Mouse (Mus musculus): ENCODE results near the gene Mboat1. TPM values are rescaled to one million over a fixed set of nuclear protein-coding genes. Genes with fewer than 3 reads are reported as not detected.

Gene Mboat1
- polyA plus RNA-seq, 1 experiment from 2014 or later = 7.4 TPM

GRCm38 (mm10) chr13:30264303-30264702 lies 128.0 kb downstream of the Mboat1 start:
- no peak overlapping the region for H3K4me3 ChIP-seq (ENCODE audit: low read depth, low read length)
- no peak for DNase-seq (ENCODE audit: low spot score)
- 73% methylated on average over 12 of the region's 12 CpGs for WGBS
- no peak overlapping the region for H3K4me2 ChIP-seq (replicated peaks; ENCODE audit: low read depth, low read length)
- no peaks in the 10 kb centered on the region for H3K36me3 ChIP-seq (ENCODE audit: control insufficient read depth, insufficient read depth, low read length)
- ATAC-seq (ENCODE audit: low FRiP score) = no peak
- no peak overlapping the region for H3K9ac ChIP-seq (ENCODE audit: low read depth, low read length)
- no peak overlapping the region for H3K27ac ChIP-seq (ENCODE audit: low read depth, low read length)
- H3K4me1 ChIP-seq (replicated peaks; ENCODE audit: control insufficient read depth, insufficient read depth, low read length) = no peaks in the 10 kb centered on the region
- no peaks in the 10 kb centered on the region for H3K9me3 ChIP-seq (ENCODE audit: control insufficient read depth, low read length)
- H3K27me3 ChIP-seq (ENCODE audit: control insufficient read depth, insufficient read depth, low read length) = no peaks in the 10 kb centered on the region

- no peaks in the 10 kb centered on the region for H3K9me3 ChIP-seq (ENCODE audit: control insufficient read depth, low read length)
- no peaks in the 10 kb centered on the region for H3K36me3 ChIP-seq (ENCODE audit: control insufficient read depth, insufficient read depth, low read length)
- DNase-seq (ENCODE audit: low spot score) (no peak), ATAC-seq (ENCODE audit: low FRiP score) (no peak)
- no peak overlapping the region for H3K9ac ChIP-seq (ENCODE audit: low read depth, low read length)
- no peak overlapping the region for H3K27ac ChIP-seq (ENCODE audit: low read depth, low read length)
- no peak overlapping the region for H3K4me2 ChIP-seq (replicated peaks; ENCODE audit: low read depth, low read length)
- H3K27me3 ChIP-seq (ENCODE audit: control insufficient read depth, insufficient read depth, low read length) = no peaks in the 10 kb centered on the region
- H3K4me1 ChIP-seq (replicated peaks; ENCODE audit: control insufficient read depth, insufficient read depth, low read length) = no peaks in the 10 kb centered on the region
- 88% methylated on average over 5 of the region's 5 CpGs for WGBS
- H3K4me3 ChIP-seq (ENCODE audit: low read depth, low read length) = no peak overlapping the region
Observed at GRCm38 (mm10) chr13:30264765-30265164, 128.5 kb downstream of the Mboat1 start.

GRCm38 (mm10) chr13:30266036-30266435 lies 129.7 kb downstream of the Mboat1 start:
- DNase-seq (ENCODE audit: low spot score) = no peak
- Histone ChIP-seq H3K9ac (ENCODE audit: low read depth, low read length) (no peak overlapping the region), H3K4me3 (ENCODE audit: low read depth, low read length) (no peak overlapping the region), H3K9me3 (ENCODE audit: control insufficient read depth, low read length) (no peaks in the 10 kb centered on the region), H3K4me1 (replicated peaks; ENCODE audit: control insufficient read depth, insufficient read depth, low read length) (no peaks in the 10 kb centered on the region), H3K4me2 (replicated peaks; ENCODE audit: low read depth, low read length) (no peak overlapping the region), H3K27me3 (ENCODE audit: control insufficient read depth, insufficient read depth, low read length) (no peaks in the 10 kb centered on the region), H3K36me3 (ENCODE audit: control insufficient read depth, insufficient read depth, low read length) (no peaks in the 10 kb centered on the region), H3K27ac (ENCODE audit: low read depth, low read length) (no peak overlapping the region)
- no peak for ATAC-seq (ENCODE audit: low FRiP score)
- 88% methylated on average over 11 of the region's 11 CpGs for WGBS

GRCm38 (mm10) chr13:30272040-30272686 lies 135.9 kb downstream of the Mboat1 start:
- ATAC-seq (ENCODE audit: low FRiP score) = peak; percentile 66

More at GRCm38 (mm10) chr13:30272040-30272686, 135.9 kb downstream of the Mboat1 start:
- peak; percentile 78 for DNase-seq (ENCODE audit: low spot score)
- no peaks in the 10 kb centered on the region for H3K36me3 ChIP-seq (ENCODE audit: control insufficient read depth, insufficient read depth, low read length)
- no peaks in the 10 kb centered on the region for H3K9me3 ChIP-seq (ENCODE audit: control insufficient read depth, low read length)
- no peaks in the 10 kb centered on the region for H3K4me1 ChIP-seq (replicated peaks; ENCODE audit: control insufficient read depth, insufficient read depth, low read length)
- H3K27ac ChIP-seq (ENCODE audit: low read depth, low read length) = no peak overlapping the region
- no peak overlapping the region for H3K9ac ChIP-seq (ENCODE audit: low read depth, low read length)
- H3K4me3 ChIP-seq (ENCODE audit: low read depth, low read length) = no peak overlapping the region
- H3K4me2 ChIP-seq (replicated peaks; ENCODE audit: low read depth, low read length) = no peak overlapping the region
- H3K27me3 ChIP-seq (ENCODE audit: control insufficient read depth, insufficient read depth, low read length) = no peaks in the 10 kb centered on the region
- 21% methylated on average over 6 of the region's 6 CpGs for WGBS

Other genes with a start within 250 kb of the Mboat1 start
- 13.0 and 13.3 TPM in 2 replicates for gene E2f3, start 150.4 kb upstream of the Mboat1 start, polyA plus RNA-seq (2014; fragmentation: Nextera tagmentation; extraction: Ambion mirVana)
- 1.4 and 1.7 TPM in 2 replicates for gene Agtr1a, start 200.0 kb downstream of the Mboat1 start, polyA plus RNA-seq (2014; fragmentation: Nextera tagmentation; extraction: Ambion mirVana)